Mouse (Mus musculus): ENCODE measurements around the gene Hivep3.

DNA sequence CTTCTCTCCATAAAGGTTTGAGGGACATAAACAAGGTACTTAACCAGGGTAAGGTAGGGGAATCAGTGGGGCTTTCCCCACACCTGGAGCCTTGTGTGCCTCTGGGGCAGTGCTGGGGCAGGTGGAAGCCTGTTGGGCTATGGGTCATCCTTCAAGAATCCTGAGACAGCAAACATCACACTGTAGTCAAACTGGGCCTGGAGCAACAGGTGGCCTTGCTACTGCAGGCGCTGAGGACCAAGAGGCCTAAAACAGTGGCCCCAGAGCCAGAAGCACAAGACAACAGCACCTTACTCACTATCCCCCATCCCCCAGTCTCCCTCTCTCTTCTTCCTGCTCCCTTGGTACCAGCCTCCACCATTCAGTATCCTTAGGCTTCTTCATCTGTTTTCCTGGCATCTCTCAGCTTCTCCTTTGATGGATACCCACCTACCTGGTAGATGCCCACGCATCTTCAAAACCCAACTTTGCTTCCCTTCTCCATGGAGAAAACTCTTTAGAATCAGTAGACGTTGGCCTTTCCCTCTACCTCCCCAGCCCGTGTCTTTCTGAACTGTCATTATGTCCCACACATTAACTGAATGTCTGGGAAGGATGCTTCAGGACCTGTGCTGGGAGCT is 289.7 kb downstream of the Hivep3 start:
- TF ChIP-seq CTCF (conservative IDR thresholded peaks at IDR 0.05; ENCODE audit: low read length) (no peak), NANOG (IDR thresholded peaks at IDR 0.05; ENCODE audit: borderline replicate concordance, low read length) (no peak)
